Mouse (Mus musculus) neural tube, embryonic 15.5 days (tissue): ENCODE measurements around the gene Adar. TPM values are rescaled to one million over a fixed set of nuclear protein-coding genes. Genes with fewer than 3 reads are reported as not detected.

Source experiments
- ATAC-seq: fragments of 200-750 bp; cut with Nextera tagmentation; 2 replicates; pipeline ENCODE4 v1.8.0; 2017; ENCODE audit warnings: mild to moderate bottlenecking, moderate TSS enrichment, moderate library complexity; ENCODE audit not compliant: low FRiP score
- H3K27ac ChIP-seq: fragments of 300-500 bp; sonication (generic); replicated peaks from 2 replicates; pipeline ENCODE4 v1.5.1; 2015; ENCODE audit warnings: mild to moderate bottlenecking, inconsistent platforms
- H3K27me3 ChIP-seq: fragments of 300-500 bp; sonication (generic); replicated peaks from 2 replicates; pipeline ENCODE4 v1.6.1; 2015; ENCODE audit warnings: inconsistent platforms
- H3K36me3 ChIP-seq: fragments of 300-500 bp; sonication (generic); 2 replicates; pipeline ENCODE4 v1.6.1; 2015; ENCODE audit warnings: inconsistent platforms
- H3K4me1 ChIP-seq: fragments of 300-500 bp; sonication (generic); 2 replicates; pipeline ENCODE4 v1.6.1; 2015; ENCODE audit warnings: inconsistent platforms
- H3K4me2 ChIP-seq: fragments of 300-500 bp; sonication (generic); 2 replicates; pipeline ENCODE4 v1.6.1; 2015; ENCODE audit warnings: inconsistent platforms, mild to moderate bottlenecking, moderate library complexity
- H3K4me3 ChIP-seq: fragments of 300-500 bp; sonication (generic); replicated peaks from 2 replicates; pipeline ENCODE4 v1.5.1; 2015; ENCODE audit warnings: mild to moderate bottlenecking, inconsistent platforms
- H3K9ac ChIP-seq: fragments of 300-500 bp; sonication (generic); replicated peaks from 2 replicates; pipeline ENCODE4 v1.6.1; 2015; ENCODE audit warnings: mild to moderate bottlenecking, inconsistent platforms
- H3K9me3 ChIP-seq: fragments of 300-500 bp; sonication (generic); replicated peaks from 2 replicates; pipeline ENCODE4 v1.6.1; 2016; ENCODE audit warnings: inconsistent platforms
- WGBS: fragments of 180-500 bp; shearing (Covaris S2); methylation state at CpG from one replicate; pipeline ENCODE4 v1.1.7; 2015; ENCODE audit warnings: mixed read lengths; 5-methylcytosine and 5-hydroxymethylcytosine counted together
- polyA plus RNA-seq: library from polyadenylated mRNA; unstranded; fragments of >200 nt; fragmentation: Nextera tagmentation; extraction: Ambion mirVana; gene quantifications from 2 replicates; pipeline ENCODE4 v1.2.1, GENCODE M21; 2015

The Adar gene
- polyA plus RNA-seq, 1 experiment from 2014 or later: 24.6 TPM

- 35% methylated on average over 3 of the region's 3 CpGs for WGBS
- ATAC-seq: no peak
- Histone ChIP-seq H3K4me2 (no peak overlapping the region), H3K27ac (no peak overlapping the region), H3K27me3 (no peaks in the 10 kb centered on the region), H3K4me1 (no peaks in the 10 kb centered on the region), H3K9ac (no peak overlapping the region), H3K4me3 (no peak overlapping the region), H3K36me3 (no peaks in the 10 kb centered on the region), H3K9me3 (no peaks in the 10 kb centered on the region)
Measured at GRCm38 (mm10) chr3:89703596-89703995, 11.2 kb upstream of the Adar start.

- Histone ChIP-seq H3K9me3 (no peaks in the 10 kb centered on the region), H3K4me2 (no peak overlapping the region), H3K27ac (no peak overlapping the region), H3K4me1 (no peaks in the 10 kb centered on the region), H3K4me3 (no peak overlapping the region), H3K9ac (no peak overlapping the region), H3K36me3 (no peaks in the 10 kb centered on the region), H3K27me3 (no peaks in the 10 kb centered on the region)
- no peak for ATAC-seq
- 87% methylated on average over 6 of the region's 6 CpGs for WGBS
Measured at GRCm38 (mm10) chr3:89704064-89704463, 10.8 kb upstream of the Adar start.

- H3K4me3 ChIP-seq: peak overlapping the region; percentile 92
- peak overlapping the region; percentile 92 for H3K27ac ChIP-seq
- peak; percentile 78 for ATAC-seq
- peak overlapping the region; percentile 74 for H3K4me2 ChIP-seq
- 0 out of 2 replicates have a peak, but pooled peaks cover 3% of the 10 kb centered on the region for H3K27me3 ChIP-seq
- H3K9ac ChIP-seq: peak overlapping the region; percentile 94
- no peaks in the 10 kb centered on the region for H3K9me3 ChIP-seq
- H3K36me3 ChIP-seq: no peaks in the 10 kb centered on the region
- 1% methylated on average over 59 of the region's 59 CpGs for WGBS
- H3K4me1 ChIP-seq: peaks cover 28% of the 10 kb centered on the region
Measured at GRCm38 (mm10) chr3:89715207-89715966, 565 bp downstream of the Adar start.

GRCm38 (mm10) chr3:89715967-89716256 is 1.1 kb downstream of the Adar start:
- Histone ChIP-seq H3K36me3 (no peaks in the 10 kb centered on the region), H3K27me3 (0 out of 2 replicates have a peak, but pooled peaks cover 3% of the 10 kb centered on the region), H3K27ac (peak overlapping the region; percentile 92), H3K9me3 (no peaks in the 10 kb centered on the region), H3K4me1 (peaks cover 28% of the 10 kb centered on the region), H3K4me3 (peak overlapping the region; percentile 92), H3K4me2 (peak overlapping the region; percentile 74), H3K9ac (peak overlapping the region; percentile 94)
- WGBS: 36% methylated on average over 6 of the region's 6 CpGs
- 0 out of 2 replicates have a peak, but pooled peaks have one; percentile 16 for ATAC-seq

- no peak overlapping the region for H3K4me3 ChIP-seq
- H3K27me3 ChIP-seq: no peaks in the 10 kb centered on the region
- H3K4me1 ChIP-seq: peaks cover 15% of the 10 kb centered on the region
- no peaks in the 10 kb centered on the region for H3K9me3 ChIP-seq
- H3K36me3 ChIP-seq: no peaks in the 10 kb centered on the region
- H3K4me2 ChIP-seq: no peak overlapping the region
- no peak overlapping the region for H3K27ac ChIP-seq
- no peak overlapping the region for H3K9ac ChIP-seq
- ATAC-seq: no peak
Measured at GRCm38 (mm10) chr3:89722032-89722431, 7.2 kb downstream of the Adar start.

GRCm38 (mm10) chr3:89723400-89724084 is 8.7 kb downstream of the Adar start:
- H3K9ac ChIP-seq: no peak overlapping the region
- WGBS: 45% methylated on average over 7 of the region's 7 CpGs
- no peak for ATAC-seq

GRCm38 (mm10) chr3:89727028-89727427 is 12.2 kb downstream of the Adar start:
- no peak overlapping the region for H3K4me3 ChIP-seq
- no peak for ATAC-seq
- no peak overlapping the region for H3K27ac ChIP-seq
- no peak overlapping the region for H3K9ac ChIP-seq
- WGBS: 14% methylated on average over 4 of the region's 4 CpGs
- no peaks in the 10 kb centered on the region for H3K36me3 ChIP-seq
- H3K4me1 ChIP-seq: peaks cover 27% of the 10 kb centered on the region
- H3K4me2 ChIP-seq: no peak overlapping the region
- no peaks in the 10 kb centered on the region for H3K27me3 ChIP-seq
- no peaks in the 10 kb centered on the region for H3K9me3 ChIP-seq

More at GRCm38 (mm10) chr3:89723400-89724084, 8.7 kb downstream of the Adar start:
- Histone ChIP-seq H3K27me3 (no peaks in the 10 kb centered on the region), H3K27ac (no peak overlapping the region), H3K36me3 (no peaks in the 10 kb centered on the region), H3K4me2 (no peak overlapping the region), H3K4me3 (no peak overlapping the region), H3K4me1 (peaks cover 4% of the 10 kb centered on the region; the same call in 1 of the 2 replicates), H3K9me3 (no peaks in the 10 kb centered on the region)

GRCm38 (mm10) chr3:89728848-89729247 is 14.0 kb downstream of the Adar start:
- WGBS: 81% methylated on average over 2 of the region's 2 CpGs
- H3K27me3 ChIP-seq: no peaks in the 10 kb centered on the region
- H3K4me1 ChIP-seq: peaks cover 23% of the 10 kb centered on the region
- no peak overlapping the region for H3K9ac ChIP-seq
- no peaks in the 10 kb centered on the region for H3K36me3 ChIP-seq
- H3K9me3 ChIP-seq: no peaks in the 10 kb centered on the region
- H3K4me2 ChIP-seq: no peak overlapping the region
- H3K4me3 ChIP-seq: no peak overlapping the region
- H3K27ac ChIP-seq: no peak overlapping the region
- ATAC-seq: no peak

- peak; percentile 74; the same call in 1 of the 2 replicates for ATAC-seq
- Histone ChIP-seq H3K4me1 (peaks cover 23% of the 10 kb centered on the region), H3K27ac (peak overlapping the region; percentile 56), H3K9ac (peak overlapping the region; percentile 44), H3K9me3 (no peaks in the 10 kb centered on the region), H3K4me2 (peak overlapping the region; percentile 61), H3K4me3 (peak overlapping the region; percentile 45), H3K36me3 (peaks cover 1% of the 10 kb centered on the region; the same call in 1 of the 2 replicates), H3K27me3 (no peaks in the 10 kb centered on the region)
- WGBS: 2% methylated on average over 32 of the region's 32 CpGs
Measured at GRCm38 (mm10) chr3:89730350-89731331, 15.8 kb downstream of the Adar start.

- H3K36me3 ChIP-seq: peaks cover 11% of the 10 kb centered on the region; the same call in 1 of the 2 replicates
- no peak overlapping the region for H3K9ac ChIP-seq
- H3K27me3 ChIP-seq: no peaks in the 10 kb centered on the region
- H3K4me2 ChIP-seq: no peak overlapping the region
- H3K4me1 ChIP-seq: peaks cover 23% of the 10 kb centered on the region
- H3K4me3 ChIP-seq: no peak overlapping the region
- no peaks in the 10 kb centered on the region for H3K9me3 ChIP-seq
- WGBS: 96% methylated on average over 4 of the region's 4 CpGs
- H3K27ac ChIP-seq: no peak overlapping the region
- no peak for ATAC-seq
Measured at GRCm38 (mm10) chr3:89732091-89732490, 17.3 kb downstream of the Adar start.

- H3K9ac ChIP-seq: no peak overlapping the region
- peaks cover 60% of the 10 kb centered on the region for H3K36me3 ChIP-seq
- ATAC-seq: no peak
- H3K4me3 ChIP-seq: no peak overlapping the region
- H3K9me3 ChIP-seq: no peaks in the 10 kb centered on the region
- H3K4me2 ChIP-seq: no peak overlapping the region
- H3K4me1 ChIP-seq: no peaks in the 10 kb centered on the region
- H3K27ac ChIP-seq: no peak overlapping the region
- WGBS: 96% methylated on average over 6 of the region's 6 CpGs
- H3K27me3 ChIP-seq: no peaks in the 10 kb centered on the region
Measured at GRCm38 (mm10) chr3:89738509-89738908, 23.7 kb downstream of the Adar start.
